Mouse (Mus musculus): ENCODE results near the gene Pih1d1.
"Not testable (repeated sequence)": the region's sequence is repeated elsewhere in the genome, so short reads cannot be mapped to it uniquely, and the experiment has no call there.

Gene Pih1d1

DNA sequence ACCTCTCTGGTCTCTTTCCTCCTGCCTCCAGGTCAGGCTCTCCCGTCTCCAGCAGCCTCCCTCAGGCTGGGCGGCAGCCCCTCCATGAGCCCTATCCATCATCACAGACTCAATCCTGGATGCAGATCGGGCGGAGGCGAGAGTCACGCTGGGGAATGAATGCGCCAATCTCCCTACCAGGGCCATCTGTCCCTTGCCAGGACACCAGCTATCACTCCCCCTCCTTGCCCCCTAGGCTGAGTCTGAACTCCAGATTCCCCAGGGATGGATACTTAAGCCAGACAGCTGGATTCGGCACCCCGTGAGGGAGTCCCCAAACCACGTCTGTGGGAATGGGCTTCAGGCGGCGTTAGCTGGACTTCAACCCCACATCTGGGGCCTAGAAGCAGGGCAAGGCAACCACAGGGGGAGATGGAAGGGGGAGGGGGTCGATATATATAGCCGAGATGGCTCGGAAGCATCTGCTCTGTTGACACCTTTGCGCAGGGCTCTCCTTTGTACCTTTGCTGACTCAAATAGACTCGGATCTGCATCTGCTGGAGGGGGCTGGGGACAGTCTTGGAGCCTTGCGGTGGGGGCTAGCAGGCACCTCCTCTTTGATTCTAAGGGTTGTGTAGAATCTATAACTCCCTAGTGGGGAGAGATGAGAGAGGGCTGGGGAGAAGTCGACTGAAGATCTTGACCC, 13.8 kb downstream of the Pih1d1 start:
- no peak for DNase-seq (ENCODE audit: low spot score in 2 of 2)

DNA sequence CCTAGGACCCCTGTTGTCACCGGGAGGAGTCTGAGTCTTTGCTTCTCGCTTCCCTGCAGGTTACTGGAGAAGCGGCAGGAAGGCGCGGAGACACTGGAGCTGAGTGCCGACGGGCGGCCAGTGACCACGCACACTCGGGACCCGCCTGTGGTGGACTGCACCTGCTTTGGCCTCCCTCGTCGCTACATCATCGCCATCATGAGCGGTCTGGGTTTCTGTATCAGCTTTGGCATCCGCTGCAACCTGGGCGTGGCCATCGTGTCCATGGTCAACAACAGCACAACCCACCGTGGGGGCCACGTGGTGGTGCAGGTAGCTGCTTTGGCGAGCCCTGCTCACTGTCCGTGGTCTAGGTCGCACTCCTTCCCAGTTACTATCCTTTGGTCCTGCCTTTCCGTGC, 14.6 kb downstream of the Pih1d1 start:
- DNase-seq (ENCODE audit: low spot score in 2 of 2): no peak

DNA sequence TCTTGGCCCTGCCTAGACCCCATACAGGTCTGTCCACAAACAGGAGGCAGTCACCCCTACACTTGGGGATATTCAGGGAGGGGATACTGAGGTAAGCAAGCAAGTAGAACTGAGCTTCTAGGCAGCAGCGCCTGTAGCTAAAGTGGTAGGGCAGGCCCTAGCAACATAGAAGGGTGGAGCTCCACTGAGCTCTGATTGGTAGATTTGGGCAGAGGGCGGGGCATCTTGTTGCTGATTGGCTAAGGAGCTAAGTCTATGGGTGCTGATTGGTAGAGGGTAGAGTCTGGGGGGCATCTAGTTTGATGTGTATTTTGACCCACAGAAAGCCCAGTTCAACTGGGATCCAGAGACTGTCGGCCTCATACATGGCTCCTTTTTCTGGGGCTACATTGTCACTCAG, 15.4 kb downstream of the Pih1d1 start:
- no peak for DNase-seq (ENCODE audit: low spot score in 2 of 2)

DNA sequence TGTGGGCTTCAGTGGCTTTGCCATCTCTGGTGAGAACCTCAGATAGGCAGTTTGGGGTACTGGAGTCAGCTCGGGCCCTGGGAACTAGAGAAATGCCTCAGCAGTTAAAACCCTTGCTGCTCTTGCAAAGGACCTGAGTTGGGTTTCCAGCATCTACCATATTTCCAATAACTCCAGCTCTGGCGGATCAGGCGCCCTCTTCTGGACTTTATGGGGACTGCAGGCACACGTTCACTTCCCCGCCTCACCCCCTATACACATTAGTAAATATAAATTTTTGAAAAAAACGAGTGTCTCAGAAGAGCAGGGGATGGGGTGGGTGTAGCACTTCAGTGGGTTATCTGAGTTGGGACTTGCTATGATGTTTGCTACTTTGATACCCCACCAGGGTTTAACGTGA, 18.9 kb downstream of the Pih1d1 start:
- no peak for DNase-seq (ENCODE audit: low spot score in 2 of 2)

DNA sequence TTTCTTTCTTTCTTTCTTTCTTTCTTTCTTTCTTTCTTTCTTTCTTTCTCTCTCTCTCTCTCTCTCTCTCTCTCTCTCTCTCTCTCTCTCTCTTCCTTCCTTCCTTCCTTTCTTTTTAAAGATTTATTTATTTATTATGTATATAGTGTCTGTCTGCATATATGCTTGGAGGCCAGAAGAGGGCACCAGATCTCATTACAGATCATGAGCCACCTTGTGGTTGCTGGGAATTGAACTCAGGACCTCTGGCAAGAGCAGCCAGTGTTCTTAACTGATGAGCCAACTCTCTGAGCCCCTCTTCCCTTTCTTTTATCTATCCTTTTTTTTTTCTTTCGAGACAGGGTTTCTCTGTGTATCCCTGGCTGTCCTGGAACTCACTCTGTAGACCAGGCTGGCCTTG, 19.7 kb downstream of the Pih1d1 start:
- not testable (repeated sequence) for DNase-seq (ENCODE audit: low spot score in 2 of 2)

DNA sequence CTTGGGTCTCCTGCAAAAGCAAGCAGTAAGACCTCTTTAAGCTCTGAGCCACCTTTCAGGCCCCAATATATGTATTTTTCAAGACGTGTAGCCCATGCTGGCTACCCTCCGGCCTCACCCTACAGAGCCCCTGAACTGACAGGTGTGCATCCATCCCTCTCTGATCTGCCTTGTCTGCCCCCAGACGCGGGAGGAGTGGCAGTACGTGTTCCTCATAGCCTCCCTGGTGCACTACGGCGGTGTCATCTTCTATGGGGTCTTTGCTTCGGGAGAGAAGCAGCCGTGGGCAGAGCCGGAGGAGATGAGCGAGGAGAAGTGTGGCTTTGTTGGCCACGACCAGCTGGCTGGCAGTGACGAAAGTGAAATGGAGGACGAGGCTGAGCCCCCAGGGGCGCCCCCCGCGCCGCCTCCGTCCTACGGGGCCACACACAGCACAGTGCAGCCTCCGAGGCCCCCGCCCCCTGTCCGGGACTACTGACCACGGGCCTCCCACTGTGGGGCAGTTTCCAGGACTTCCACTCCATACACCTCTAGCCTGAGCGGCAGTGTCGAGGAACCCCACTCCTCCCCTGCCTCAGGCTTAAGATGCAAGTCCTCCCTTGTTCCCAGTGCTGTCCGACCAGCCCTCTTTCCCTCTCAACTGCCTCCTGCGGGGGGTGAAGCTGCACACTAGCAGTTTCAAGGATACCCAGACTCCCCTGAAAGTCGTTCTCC, 20.6 kb downstream of the Pih1d1 start:
- DNase-seq (ENCODE audit: low spot score in 2 of 2): no peak

DNA sequence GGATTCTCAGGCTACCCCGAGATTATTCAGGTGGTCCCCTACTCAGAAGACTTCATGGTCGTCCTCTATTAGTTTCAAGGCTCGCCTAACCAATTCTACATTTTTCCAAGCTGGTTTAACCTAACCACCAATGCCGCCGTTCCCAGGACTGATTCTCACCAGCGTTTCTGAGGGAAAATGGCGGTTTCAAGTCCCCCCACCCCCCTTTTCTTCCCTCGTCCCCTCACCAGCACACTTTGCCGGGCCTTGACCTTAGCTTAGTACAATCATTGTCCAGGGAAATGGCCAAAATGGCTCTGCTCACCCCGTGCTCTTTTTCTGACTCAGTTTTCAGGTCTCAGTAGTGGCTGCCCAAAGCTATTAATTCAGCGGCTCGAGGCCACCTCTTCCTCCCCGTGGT, 21.3 kb downstream of the Pih1d1 start:
- no peak for DNase-seq (ENCODE audit: low spot score in 2 of 2)

DNA sequence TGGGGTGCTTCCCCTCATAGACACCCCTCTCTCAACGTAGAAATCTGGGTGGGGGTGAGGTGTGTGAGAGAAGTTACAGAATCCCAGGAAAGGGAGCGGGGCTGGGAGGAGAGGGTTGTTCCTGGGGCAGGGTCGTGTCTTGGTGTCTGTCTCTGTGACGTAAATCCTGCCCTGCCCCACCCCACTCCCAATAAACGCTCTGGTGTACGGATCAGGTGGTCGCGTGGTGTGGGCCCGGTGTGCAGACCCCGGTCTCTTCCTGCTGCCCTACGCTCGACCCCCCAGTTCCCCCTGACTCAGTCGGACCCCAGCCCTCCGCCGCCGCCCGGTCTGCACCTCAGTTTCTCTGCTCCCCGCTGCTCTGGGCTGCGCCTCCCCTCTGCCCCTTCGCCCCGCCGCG, 21.8 kb downstream of the Pih1d1 start:
- no peak for DNase-seq (ENCODE audit: low spot score in 2 of 2)

DNA sequence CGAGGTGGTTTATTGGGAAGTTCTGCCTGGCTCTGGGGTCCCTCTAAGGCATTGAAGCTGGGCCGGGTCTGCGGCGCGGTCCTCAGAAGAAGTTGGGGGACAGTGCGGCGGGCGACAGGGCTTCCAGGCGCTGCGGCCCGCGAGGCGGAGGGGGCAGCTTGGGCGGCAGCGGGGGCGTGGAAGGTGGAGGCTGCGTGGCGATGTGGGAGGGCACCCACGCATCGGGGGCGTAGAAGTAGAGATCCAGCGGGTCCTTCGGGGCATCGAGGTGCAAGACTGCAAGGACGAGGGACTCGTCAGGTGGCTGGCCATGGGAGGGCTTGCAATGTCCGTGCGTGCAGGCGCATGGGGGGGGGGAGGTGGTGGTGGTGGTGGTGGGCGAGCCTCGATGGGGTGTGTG, 22.3 kb downstream of the Pih1d1 start:
- DNase-seq (ENCODE audit: low spot score in 2 of 2): no peak

DNA sequence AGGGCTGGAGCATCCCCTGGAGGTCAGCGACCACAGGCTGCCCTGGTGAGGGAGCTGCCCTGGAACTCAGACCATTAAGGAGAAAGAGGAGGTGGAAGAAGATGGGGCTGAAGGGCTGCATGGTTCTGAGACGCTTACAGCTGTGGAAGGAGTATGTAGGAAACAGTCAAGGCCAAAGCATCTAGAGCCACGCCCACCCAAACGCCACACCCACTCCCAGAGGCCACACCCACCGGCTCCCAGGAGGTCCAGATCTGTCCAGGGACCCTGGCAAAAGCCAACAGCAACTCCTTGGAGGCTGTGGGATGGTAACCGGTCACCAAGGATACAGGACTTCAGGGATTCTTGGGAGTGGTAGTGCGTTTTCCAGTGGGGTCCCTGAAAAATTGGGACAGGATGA, 24.4 kb downstream of the Pih1d1 start:
- DNase-seq (ENCODE audit: low spot score in 2 of 2): no peak

DNA sequence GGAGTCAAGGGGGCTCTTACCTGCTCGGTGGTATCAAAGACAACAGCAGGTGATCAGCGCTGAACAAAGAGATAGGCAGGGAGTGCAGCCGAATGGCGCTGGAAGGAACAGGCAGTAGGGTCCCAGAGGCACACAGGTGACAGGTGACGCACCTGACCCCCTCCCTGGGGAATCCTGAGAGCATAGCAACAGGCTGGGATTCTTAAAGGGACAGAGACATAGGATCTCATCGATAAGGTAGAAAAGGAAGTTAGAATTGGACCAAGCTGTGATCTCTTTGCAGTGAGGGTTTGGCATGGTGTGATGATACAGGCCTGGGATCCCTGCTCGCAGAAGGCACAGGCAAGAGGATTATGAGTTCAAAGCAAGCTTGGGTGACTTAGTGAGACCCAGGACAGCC, 25.4 kb downstream of the Pih1d1 start, which contains the start of gene Gfy:
Gfy (minus strand) TSS at position 101 of the 400 bp plus-strand sequence.
- no peak for DNase-seq (ENCODE audit: low spot score in 2 of 2)

DNA sequence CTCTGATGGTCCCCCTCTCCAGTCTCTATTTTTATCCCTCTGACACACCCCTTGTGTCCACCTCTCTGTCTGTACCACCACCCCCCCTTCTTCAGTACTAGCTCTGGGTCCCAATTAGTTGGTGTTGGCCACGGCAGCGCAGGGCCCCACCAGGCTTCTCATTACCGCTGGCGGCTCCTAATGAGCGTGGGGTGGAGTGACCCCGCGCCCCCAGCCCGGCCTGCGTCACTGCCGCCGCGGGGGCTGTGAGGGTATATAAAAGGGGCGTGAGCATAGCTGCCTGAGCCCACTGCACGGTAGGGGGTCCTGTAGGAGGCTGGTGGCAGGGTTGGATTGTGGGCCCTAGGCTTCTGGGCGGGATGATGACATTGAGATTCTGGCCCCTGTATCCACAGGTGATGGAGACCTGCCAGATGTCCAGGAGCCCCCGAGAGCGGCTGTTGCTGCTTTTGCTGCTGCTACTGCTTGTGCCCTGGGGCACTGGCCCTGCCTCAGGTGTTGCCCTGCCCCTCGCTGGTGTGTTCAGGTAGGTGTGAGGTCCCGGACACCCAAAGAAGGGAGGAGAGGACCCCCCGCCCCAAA, 26.9 kb downstream of the Pih1d1 start, which contains the start of gene Pth2:
Pth2 (plus strand) TSS at position 100 of the 582 bp plus-strand sequence.
- DNase-seq (ENCODE audit: low spot score in 2 of 2): no peak

DNA sequence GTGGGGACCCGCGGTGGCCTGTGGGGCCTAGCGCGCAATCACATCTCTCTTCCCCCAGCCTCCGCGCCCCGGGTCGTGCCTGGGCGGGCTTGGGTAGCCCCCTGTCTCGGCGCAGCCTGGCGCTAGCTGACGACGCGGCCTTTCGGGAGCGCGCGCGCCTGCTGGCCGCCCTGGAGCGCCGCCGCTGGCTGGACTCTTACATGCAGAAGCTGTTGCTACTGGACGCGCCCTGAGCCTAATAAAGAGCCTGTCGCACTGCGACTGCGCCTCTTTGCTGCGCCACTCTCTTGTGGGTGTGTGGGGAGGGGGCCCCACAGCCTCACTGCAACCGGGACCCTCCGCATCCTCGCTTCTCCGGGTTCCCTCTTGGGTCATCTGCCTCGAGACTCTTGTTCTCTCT, 27.4 kb downstream of the Pih1d1 start:
- DNase-seq (ENCODE audit: low spot score in 2 of 2): no peak

DNA sequence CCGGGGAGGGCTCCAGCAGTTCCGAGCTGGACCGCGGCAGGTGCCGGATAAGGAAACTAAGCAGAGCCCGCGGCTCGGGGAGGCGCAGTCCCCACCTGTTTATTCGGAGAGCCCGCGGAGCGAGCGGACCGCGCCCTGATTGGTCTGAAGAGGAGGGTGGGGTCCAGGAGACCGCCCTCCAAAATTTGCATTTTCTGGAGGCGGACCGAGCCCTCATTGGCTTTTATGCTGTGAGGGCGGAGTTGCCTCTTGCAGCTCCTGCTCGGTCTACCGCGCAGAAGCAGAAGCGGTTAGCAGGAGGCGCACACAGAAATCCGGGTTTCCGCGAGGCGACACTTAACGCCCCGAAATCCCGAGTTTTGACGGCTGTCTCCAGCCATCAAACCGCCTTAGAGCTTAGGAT, 28.1 kb downstream of the Pih1d1 start:
- peak; percentile 86 to 91 for DNase-seq (ENCODE audit: low spot score in 2 of 2)

DNA sequence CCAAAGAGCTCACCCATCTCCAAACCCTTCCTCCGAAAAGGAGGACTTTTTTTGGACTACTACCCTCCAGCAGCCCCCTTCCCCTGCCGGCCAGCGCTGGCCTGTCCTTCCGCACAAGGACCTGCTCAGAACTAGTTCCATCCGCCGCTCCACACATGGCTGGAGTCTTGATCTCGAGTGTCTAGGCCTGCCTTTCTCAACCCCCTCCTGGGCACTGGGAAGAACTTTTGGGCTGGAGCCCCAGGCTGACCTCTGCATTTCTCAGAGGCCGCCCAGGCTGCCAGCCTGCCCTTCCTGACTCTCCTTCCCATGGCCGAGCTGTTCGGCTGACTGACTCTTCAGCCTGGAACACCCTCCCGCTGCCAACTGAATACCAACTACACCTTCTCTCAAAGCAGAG, 28.5 kb downstream of the Pih1d1 start:
- DNase-seq (ENCODE audit: low spot score in 2 of 2): no peak

DNA sequence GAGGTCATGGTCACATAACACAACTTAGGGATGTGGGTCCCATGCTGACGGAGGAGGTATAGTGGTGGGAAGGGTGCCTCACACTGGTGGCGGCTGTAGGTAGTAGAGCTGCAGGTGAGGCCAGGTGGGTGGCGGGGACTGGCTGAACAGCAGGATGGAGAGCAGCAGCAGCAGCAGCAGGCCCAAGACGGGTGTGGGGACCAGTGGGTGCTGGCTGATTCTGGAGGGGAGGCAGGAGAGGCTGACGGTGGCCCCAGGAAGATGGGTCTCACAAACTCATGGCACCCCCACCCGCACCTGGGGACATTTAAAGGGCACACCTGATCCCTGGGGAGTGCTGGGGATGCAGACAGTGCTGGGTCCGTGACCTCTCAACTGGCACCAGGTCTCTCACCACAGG, 29.6 kb downstream of the Pih1d1 start:
- DNase-seq (ENCODE audit: low spot score in 2 of 2): no peak

DNA sequence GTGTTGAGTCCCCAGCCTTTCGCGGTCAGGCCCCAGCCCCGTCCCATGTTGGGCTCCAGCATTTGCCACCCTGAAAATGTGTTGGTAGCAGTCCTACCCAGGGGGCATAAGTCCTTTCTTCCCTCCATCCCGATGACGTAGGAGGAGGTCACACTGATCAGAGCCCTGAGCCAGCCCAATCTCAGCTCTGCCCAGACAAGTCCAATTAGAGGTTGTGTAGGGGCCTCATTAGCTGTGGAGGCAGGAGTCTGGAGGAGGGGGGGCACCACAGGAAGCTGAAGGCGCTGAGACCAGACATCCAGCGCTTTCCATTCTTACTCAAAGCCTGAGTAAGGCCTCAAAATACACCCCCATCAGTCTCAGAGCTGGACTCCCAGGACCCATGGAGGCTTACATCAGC, 31.8 kb downstream of the Pih1d1 start:
- DNase-seq (ENCODE audit: low spot score in 2 of 2): no peak

DNA sequence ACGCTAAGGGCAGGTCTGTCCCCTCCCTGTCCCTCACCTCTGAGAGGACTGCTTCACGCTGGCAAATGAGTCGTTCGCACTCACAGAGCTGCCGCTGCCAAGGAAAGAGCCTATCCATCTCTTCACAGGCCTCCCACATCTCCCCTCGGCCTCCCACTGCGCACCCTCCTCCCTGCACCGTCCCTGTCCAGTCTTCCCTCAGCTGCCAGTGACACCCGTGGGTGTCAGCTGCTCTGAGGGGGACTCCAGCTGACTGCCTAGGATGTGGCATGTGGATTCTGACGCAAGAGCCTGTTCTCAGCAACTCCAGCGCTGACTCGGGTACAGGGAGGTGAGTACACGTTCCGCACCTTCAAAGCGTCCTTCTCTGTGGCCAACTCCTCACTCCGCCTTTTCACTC, 35.5 kb downstream of the Pih1d1 start:
- DNase-seq (ENCODE audit: low spot score in 2 of 2): no peak

DNA sequence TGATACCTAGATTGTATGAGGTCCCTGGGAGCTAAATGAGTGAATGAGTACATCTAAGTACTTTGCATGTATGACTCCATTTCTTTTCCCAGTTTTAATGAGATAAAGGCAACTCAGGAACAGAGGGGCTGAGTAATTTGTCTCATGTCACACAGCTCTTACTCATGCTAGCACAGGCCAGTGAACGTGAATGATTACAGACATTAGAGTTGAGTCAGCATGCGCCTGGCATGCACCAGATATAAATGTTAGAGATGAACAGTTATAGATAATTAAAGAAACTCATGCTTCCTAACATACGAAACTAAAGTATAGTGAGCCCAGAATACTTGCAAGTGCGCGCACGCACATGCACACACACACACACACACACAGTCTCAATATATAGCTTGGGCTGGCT, 36.1 kb downstream of the Pih1d1 start:
- DNase-seq (ENCODE audit: low spot score in 2 of 2): no peak

DNA sequence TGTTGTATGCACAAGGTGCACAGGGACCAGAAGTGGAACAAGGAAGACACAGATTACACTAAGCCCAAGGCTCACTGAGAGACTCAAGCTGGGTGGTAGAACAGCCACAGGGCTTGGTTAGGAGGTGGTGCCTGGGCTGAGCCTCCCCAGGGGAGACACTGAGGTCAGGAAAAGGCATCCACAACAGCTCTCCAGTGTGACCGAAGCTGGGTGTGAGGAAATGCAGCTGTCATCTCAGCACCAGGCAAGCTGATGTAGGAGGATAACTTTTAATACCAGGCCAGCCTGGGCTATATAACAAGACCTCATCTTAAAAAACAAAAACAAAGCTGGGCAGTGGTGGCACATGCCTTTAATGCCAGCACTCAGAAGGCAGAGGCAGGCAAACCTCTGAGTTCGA, 37.1 kb downstream of the Pih1d1 start:
- DNase-seq (ENCODE audit: low spot score in 2 of 2): no peak

DNA sequence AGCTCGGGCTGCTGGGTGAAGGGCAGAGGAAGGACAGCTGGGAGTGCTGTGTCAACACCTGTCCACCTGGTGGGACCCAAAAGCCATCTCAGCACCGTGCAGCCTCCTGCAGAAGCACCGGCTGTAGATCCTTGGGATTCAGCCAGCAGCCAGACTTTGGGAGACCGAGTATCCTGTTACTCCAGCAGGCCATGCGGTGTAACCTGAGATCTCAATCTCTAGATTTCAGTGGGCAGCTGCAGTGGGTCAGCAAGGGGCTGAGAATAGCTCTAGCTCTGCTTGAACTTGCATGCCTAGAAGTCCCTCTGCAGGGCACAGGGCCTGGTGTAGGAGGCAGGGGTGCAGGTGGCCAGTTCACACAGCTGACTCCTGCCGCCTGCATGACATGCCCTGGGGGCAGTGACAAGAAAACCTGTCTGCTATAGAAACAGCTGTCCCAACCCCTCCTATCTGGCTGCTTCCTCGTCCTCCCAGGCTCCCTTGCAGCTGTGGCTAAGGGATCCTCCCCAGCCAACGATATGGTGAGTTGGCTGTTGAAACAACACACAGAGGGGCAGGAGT, 37.8 kb downstream of the Pih1d1 start:
- DNase-seq (ENCODE audit: low spot score in 2 of 2): no peak

DNA sequence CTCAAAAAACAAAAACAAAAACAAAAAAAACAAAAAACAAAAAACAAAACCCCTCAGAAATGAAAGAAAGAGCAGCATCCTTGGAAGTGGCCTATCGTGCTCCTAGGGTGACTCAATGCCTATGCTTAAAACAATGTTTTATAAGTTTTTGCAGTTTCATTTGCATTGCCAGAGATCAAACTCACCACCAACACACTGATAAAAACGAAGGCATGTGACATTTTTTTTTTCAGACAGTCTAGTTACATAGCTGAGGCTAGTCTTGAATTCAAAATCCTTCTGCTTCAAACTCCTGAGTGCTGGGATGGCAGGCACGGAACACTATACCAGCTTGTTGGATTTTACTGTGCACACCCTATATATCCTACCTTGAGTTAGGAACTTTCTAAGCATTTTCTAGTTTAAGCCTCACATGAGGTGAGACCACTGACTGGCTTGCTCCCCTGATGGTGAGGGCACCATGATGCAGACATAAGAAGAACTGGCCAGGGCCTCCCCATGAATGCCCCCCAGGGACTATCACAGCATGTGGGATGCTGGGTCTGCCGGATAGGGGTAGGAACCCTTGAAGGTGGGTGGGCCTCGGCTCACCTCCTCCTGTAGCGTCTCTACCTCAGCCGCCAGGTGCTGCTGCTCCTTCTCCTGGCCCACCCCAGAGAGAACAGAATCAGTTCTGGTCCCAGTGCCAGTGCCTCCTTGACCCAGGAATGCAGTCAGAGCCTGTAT, 38.6 kb downstream of the Pih1d1 start:
- no peak for DNase-seq (ENCODE audit: low spot score in 2 of 2)
